Mouse (Mus musculus): Measurements from ENCODE around the gene Lemd1. TPM values are rescaled to one million over a fixed set of nuclear protein-coding genes. Genes with fewer than 3 reads are reported as not detected.

The Lemd1 gene
- total RNA-seq, 2 experiments from 2014 or later = 0.27 to 0.36 TPM

DNA sequence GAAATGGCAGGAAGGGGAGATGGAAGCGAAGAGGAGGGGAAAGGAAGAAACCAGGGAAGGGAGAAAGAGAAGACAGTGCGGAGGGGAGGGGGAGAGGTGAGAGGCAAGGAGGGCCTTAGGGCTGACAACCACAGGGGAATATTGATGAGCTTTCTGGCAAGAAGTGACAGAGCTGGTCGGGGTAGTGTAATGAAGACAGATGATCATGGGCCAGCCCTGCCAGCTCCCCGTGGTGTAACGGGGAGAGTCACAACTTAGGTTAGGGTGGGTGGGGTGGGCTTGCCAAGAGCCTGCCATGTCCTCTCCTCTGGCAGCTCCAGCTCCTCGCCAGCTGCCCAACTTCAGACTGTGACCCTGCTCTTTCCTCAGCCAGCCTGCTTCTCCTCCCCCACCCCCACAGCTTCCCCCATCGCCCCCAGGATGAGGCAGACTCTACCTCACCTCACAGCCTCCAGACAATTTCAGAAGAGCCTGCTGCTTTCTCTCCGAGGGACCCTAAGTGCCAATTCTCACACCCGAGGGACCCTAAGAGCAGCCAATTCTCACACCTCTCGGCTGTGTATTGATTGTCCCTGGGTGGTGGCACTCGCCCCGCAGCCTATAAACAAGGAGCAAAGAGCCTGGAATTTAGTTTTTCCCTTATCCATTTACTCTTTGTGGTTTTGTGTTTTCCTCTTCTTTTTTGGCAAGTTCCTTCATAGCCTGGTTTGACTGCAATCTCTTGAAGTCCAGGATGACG, 26.3 kb upstream of the Lemd1 start:
- DNase-seq = no peak

DNA sequence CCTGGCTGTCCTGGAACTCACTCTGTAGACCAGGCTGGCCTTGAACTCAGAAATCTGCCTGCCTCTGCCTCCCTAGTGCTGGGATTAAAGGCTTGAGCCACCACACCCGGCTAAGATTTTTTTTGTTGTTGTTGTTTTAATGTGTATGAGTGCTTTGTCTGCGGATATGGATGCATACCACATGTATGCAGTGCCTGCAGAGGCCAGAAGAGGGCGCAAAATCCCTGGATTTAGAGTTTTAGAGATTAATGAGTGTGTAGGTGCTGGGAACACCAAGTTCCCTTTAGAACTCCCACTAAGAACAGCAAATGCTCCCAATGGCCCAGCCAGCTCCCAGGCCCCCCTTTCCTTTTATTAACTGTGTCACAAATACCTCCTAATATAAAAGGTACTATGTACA, 25.4 kb upstream of the Lemd1 start:
- no peak for DNase-seq

- peak; percentile 46 for DNase-seq
These were observed 23.0 kb upstream of the Lemd1 start for GRCm38 (mm10) chr1:132168115-132168767.

DNA sequence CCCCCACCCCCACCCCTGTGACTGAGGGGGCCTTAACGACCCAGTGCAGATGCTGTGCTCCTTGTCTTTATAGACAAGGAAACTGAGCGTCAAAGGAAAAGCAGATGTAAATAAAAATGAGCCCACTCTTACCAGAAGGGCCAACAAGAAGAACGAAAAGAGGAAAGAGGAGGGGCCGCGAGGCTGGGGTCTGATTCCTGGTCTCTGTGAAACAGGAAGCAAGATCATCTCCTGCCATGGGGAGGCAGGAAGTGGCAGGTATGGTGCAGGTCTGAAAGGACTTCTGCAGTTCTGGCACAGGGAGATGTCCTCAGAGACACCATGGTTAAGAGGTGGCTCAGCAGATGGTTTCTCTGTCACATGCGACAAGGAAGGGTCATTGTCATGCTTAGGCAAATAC, 20.5 kb upstream of the Lemd1 start:
- no peak for DNase-seq

DNA sequence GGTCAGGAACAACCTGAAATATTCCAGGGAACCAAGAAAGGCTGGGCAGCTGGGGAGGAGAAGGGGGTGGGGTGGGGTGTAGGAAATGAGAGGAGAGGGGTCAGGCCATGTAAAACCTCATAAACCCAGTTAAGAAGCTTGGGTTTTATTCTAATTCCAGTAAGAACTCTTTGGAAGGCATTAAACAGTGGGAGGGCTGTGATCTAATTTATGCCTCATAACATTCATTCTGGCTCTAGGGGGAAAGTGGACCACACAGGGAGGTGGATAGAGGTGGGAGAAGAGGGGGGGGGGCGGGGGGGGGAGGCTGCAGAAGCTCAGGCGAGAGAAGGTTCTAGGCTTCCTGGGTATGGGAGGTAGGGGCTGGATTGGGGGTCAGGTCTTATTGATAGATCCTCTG, 19.6 kb upstream of the Lemd1 start:
- DNase-seq = no peak

DNA sequence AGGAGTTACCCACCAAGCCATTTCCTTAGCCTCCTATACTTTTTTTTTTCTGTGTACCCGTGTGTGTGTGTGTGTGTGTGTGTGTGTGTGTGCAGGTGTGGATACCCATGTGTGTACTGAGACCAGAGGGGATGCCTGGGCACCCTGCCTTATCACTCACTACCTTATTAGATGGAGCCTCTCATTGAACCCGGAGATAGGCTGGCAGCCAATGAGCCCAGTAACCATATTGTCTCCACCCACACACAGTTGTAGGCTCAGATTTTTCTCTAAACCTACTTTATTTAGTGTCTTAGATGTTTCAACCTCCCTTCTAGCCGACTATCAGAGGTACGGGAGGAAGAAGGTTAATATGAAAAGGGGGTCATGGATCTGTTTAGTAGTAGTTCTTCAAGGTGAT, 4.9 kb upstream of the Lemd1 start:
- no peak for DNase-seq

DNA sequence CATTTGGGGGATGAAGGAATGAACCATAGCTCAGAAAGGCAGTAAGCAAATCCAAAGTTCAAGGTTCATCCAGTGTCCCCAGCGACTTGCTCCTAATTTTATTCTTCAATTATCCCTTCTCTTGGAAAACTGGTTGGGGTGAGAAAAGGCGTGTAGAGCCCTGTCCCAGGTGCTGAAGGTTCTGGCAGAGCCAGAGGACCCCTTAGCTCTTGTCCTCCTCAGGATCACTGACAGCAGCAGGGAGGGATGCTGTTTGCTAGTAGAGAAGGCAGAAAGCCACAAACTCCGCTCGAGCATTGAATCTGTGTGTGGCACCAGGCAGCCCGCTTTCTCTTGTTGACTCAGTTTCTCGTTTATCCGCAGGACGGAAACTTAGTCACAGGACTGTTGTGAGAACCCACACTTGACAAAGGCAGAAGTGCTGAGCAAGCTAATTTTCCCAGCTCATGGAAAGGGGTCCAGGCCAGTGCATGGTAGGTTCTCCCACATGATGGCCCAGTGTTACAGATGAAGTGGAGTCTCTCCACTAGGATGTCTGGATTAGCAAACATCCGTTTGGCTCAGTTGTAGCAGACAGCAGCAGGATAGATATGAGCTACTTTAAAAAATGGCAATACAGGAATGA, 2.7 kb upstream of the Lemd1 start:
- no peak for DNase-seq

DNA sequence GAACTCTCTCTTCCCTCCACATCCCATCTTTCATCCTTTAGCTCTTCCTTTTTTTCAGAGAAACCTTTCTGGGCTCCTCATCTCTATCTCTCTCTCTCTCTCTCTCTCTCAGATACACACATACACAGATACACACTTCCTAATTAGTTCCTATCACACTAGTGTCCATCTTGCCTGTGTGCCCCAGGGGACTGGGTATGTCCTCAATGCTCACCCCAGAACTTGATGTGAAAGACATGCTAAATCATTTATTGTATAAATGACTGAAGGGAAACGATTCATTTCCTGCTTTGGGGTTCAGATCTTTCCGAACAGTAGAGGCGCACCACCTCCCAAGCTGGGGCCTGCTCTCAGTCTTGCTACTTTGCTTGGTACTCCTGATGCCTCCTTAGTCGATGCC, 2.0 kb upstream of the Lemd1 start:
- DNase-seq = no peak

- DNase-seq = peak; percentile 52
These were observed 1.2 kb upstream of the Lemd1 start for GRCm38 (mm10) chr1:132190040-132190513.

DNA sequence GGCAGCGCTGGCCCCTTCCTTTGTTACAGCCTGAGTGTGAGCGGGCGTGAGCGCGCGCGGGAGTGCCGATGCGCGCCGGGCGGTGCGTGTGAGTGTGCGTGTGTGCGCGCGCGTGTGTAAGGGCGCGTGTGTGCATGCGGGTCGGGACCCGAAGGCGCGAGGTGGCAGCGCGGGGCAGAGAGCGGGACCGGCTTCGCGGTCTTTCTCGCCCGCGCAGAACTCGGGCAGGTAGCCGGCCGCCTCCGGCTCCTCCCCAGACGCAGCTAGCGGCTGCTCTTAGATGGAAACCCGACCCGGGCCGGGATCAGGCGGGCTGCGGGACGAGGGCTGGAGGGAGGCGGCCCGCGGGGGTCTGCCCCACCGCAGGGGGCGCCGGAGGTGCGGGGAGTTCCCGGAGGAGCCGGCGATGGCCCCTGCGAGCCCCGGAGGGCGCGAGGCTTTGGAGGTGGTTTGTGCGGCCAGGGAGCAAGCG, 574 bp upstream of the Lemd1 start:
- no peak for DNase-seq

GRCm38 (mm10) chr1:132191786-132192680, 802 bp downstream of the Lemd1 start:
- no peak for DNase-seq

- no peak for DNase-seq
These were observed 2.6 kb downstream of the Lemd1 start for GRCm38 (mm10) chr1:132193806-132194205.

DNA sequence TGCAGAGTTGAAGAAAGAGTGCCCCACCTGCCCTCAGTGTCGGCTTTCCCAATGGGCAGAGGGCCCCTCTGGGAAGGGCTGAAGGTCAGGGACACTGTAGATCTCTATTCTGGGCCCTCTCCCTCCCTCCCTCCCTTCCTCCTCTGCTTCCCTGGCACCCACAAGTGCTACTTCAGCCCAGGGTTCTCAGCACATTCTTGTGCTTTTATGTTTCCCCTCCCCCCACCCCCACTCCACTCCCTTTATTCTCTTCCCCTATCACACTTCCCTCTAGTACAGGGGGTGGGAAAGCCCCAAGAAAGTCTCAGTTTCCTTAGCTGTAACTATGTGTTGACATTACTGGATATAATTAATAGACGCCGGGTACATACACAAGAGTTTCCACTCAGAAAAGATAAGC, 3.4 kb downstream of the Lemd1 start:
- no peak for DNase-seq

- DNase-seq = no peak
These were observed 3.9 kb downstream of the Lemd1 start for GRCm38 (mm10) chr1:132195100-132195499.

DNA sequence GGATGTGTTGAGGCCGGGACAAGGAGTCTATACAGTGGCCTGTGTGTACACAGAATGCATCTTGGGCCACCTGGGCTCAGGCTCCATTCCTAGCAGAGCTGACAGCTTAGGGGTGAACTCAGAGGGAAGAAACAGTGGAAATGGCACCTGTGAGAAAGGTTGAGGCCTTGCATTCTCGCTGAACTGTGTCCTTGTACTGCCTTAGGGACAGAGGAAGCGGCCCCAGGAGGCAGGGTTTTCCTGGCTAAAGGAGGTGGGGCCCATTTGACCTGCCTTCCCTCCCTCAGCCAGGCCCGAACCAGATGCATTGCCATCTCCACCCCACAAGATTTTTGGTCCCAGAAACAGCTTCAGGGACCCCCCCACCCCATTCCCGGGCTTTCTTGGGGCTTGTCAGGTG, 4.5 kb downstream of the Lemd1 start:
- DNase-seq = no peak

DNA sequence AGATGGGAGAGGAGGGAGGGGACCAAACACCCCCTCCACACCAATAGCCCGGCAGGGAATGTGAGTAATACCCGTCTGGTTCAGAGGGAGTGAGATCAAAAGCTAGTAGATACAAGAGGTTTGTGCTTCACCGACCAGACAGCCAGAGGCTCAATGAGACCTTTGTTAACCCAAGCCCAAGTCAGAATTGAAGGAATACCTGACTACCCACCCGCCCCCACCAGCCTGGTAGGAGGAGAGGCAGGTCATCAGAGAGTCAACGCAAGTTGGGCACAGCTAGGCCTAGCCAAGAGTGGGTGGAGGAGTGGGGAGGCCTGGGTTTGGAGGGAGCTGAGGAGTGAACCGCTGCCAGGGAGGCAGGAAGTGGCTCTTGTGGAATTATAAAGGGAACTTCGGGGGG, 5.1 kb downstream of the Lemd1 start:
- no peak for DNase-seq

GRCm38 (mm10) chr1:132197666-132198065, 6.4 kb downstream of the Lemd1 start:
- DNase-seq = no peak

DNA sequence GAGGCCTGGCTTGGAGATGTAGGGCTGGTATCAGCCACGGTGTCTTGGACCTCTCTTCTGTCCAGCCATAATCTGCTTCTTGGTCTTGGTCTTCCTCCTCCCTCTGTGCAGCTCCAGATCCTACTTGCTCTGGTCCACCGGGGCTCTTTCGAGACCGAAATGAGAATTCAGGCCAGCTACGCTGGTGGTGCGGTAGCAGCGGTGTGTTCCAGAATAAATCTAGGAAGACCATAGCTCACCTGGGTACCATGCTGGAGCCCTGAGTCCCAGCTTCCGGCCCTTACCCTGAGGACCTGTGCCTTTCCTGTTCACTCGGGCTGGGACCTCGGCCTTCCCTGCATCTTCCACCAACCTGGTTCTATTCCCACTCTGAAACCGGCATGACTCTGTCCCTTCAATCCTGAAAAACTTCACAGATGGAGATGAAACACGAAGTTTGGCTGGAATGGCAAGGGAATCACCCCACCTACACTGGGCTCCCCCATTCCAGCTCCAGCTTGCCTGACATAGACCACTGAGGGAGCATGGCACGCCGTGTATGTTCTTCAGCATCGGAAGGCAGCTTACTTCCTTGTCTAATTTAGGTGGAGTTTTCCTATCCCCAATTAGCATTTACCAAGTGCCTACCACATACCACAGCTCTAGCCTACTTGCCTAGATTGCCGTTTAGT, 7.3 kb downstream of the Lemd1 start:
- DNase-seq = no peak

DNA sequence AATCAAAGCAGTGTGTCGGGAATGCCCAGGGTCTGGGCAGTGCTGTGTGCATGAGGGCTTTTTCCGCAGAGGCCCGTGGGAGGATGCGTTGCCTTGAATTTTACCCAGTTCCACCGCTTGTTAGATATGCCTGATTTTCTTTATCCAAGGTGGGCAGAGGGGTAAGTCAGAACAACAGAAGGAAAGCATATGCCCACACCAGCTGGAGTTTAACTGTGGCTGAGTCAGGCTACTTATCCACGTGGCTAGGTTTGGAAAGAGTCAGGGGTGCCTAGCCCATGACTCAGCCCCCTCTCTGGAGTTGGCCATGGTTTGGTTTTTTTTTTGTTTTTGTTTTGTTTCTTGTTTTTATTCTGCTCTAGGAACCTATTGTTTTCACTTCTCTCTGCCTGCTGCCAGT, 8.0 kb downstream of the Lemd1 start:
- DNase-seq = no peak

DNA sequence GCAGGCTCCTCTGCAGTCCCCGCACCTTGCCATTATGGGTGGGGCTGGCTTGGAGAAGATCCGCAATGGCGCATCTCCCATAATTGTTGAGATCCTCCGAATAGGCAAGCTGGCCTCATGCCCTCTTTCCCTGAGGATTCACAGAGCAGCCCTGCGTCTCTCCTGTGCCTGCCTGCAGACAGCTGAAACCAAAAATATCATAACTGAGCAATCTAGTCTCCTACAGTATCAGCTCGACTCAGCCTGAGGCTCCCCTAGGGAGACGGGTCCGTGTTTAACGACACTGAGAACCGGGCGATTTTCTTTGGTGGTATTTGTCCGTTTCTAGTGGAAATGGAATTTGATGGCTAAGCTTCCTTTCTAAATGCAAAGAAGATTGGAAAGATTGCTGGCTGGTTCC, 8.7 kb downstream of the Lemd1 start:
- DNase-seq = no peak

DNA sequence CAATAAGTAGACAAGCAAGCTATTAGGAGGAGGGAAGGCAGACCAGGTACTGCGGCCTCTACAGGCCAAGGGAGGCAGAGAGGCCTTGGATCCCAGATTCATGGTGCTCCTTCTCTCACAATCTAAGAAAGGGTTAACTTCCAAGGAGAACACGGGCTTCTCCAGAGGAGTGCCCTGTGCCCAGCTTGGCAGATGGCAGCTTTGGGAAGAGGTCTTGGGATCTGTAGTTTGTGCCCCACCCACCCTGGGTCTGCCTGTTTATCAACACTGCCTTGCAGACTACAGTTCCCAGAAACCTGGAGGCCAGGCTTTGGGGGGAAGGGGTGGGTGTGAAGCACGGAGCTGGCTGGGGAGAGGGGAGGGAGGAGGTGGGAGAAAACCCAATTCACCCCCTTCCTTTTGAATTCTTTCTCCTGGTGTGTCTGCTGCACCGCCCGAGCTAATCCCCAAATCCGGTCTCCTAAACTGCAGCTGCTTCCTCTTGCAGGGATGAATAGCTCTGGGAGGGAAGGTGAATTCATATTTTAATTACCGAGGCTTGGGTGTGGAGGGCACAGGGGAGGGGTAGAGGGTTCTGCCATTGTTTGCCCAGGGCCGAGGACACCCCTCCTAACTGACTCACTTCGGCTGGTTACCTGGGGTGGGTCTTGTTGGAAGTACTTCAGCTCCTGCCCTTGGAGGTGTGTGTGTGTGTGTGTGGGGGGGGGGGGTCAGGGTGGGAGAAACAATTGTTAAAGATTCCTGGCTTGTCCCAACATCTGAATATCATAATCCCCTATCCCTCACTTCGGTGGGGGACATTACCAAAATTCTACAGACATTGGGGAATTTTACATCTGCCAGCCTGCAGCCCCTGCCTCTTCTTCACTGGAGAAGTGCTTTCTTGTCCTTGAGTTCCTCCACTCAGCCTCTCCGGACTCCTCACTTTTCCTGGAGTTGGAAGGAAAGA, 9.6 kb downstream of the Lemd1 start:
- no peak for DNase-seq
